Mouse (Mus musculus): Measurements from ENCODE around the gene Camk2n1.

Gene Camk2n1

DNA sequence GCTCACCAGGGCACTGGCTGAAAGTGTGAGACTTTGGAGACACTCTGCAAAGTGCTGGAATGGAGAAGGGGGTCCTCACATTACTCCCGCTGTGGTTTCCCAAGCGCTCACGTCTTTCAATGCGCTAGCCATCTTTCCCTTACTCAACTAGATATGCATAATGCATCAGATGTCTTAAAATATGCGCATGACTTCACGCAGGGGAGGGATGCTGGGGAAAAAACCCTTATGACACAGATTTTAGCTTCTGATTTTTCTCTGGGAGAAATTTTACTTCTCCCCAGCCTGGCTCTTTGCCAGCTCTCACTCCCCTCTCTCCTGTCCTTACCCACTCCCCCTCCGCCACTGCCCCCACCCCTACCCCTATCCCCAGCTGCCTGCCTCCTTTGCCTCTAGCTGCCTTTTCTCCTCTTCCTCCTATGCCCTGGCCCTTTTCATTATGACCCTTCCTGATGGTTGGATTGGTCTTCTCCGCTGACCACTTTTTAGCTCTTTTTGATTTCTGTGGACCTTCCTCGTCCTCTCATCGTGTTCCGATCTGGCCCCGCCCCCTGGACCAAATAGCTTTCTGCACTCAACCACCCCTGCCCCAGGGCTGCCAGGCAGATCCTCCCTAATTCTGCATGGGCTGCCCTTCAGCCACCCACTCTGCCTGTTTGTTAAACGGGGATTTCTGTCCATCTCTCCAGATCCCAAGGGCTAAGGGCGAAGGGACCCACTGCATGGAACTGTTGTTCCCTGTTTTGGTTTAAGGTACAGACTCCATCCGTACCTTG, 6.1 kb upstream of the Camk2n1 start:
- peak in 1 of 2 experiments; percentile 57 for DNase-seq (ENCODE audit: low spot score in 2 of 2)

DNA sequence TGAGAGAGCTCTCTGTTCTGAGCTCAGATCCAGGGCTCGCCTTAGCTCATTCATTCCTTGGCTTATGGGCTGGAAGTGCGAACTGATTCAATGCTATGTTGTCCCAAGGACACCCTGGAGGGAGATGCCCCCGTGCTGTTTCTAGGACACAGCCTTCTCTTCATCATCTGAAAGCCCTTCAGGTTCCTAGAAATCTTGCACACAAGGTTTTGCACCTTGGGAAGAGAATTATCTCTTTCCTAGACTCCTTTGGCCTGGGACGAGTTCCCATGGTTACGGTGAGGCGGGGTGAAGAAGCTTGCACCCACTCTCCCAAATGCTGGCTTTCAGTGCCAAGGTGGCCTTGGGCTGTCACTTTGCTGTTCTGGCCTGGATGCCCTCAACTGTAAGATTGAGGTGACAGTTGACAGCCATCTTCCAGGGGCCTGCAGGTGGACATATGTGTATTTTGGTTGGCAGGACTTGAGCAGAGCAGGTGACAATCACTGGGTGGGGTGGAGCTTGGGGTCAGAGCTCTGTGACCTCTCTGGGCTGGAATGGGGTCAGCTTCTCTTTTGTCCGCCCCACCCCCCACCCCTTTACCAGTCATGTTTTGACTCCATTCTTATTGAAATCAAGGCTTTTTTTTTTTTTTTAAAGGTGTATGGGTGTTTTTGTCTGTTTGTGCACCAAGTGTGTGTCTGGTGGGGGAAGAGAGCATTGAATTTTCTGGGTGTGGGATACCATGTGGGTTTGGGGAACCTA, 5.1 kb upstream of the Camk2n1 start:
- DNase-seq (ENCODE audit: low spot score in 2 of 2): no peak

DNA sequence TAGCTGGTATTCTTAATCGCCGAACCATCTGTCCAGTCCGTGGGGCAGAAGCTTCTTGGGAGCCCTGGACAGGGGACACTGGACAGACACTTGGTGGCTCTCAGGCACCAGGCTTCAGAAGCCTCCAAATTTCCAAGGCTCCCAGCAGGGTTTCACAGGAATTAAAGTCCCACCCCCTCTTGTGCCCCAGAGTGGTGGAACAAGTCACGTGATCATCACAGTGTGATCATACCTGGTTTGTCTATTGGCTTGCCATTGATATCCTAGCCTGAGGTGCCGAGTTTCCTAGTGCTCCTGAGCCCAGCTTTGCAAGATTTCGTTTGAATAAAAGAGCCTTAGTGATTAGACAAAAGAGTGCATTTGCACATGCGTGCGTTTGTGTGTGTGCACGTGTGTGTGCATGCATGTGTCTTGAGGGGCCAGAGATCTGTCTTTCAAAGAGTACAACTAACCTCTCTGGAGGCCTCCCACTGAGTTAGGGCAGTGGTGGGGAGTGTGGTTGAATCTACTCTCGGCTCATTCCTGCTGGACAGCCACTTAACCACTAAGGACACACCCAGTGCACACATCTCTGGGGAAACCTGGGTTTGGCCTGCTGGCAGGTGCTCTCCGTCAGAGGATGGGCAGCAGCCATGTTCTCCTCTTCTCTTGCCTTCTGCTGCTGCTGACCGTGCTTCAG, 4.3 kb upstream of the Camk2n1 start:
- no peak for DNase-seq (ENCODE audit: low spot score in 2 of 2)

DNA sequence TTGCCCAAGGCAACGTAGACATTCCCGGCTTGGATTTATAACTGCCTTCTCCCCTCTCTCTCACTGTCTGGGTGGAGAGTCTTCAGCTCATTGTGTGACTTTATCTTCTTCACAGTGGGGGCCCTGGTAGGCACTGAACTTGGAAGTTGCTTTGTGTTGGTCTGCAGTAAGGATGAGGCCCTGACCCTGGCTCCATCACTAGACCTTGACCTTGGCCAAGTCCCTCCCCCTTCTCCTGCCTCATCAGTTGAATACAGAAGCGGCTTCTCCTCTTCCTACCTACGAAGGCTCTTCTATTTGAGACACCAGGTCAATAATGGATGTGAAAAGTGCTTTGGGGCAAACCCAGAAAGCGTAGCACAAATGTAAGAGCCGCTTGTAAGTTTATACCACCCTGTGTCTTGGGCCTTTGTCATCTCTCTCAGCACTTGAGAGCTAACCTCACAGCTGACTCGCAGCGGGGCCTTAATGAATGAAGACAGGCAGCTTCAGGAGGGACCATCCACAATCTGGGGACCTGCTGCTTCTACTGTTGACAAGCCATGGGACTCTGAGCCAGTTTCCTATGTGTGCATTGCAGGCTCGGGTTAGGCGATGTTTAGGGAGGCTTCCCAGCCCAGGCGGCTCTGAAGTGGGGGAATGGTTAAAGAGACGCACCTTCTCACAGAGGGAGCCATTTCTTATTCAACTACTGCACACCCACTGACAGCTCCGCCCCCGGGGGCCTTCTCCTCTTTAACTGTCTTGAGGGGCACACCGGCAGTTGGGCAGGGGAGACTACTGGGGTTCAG, 1.6 kb upstream of the Camk2n1 start:
- no peak for DNase-seq (ENCODE audit: low spot score in 2 of 2)

DNA sequence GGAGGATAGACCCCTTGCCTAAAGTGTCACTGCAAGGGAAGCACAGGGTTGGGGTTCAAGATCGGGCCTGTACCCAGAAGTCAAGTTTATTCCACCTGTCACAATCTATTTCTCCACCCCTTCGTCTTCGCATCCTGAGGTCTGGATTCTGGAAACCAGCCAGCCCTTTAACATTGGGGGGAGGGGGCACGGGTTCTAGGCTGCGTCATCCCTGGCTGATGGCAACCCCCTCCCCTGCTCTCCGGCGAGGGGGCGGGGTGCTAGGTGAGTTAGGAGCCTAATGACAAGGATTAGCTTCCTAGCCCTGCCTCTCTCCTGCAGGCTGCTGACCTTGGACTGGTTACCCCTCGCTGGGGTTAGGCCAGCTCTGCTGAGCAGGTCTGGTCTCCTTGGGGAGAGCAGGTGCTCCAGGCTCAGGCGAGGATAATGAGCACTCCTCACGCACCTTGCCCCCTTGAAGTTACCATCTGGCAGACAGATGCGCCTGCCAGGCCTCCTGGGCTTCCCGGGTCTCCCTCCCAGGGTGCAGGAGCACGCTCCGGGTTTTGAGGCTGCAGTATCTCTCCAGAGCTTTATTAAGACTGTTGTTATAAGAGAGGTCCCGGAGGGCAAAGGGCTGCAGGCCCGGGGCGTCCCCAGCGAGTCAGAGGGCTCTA, 889 bp upstream of the Camk2n1 start:
- peak in 1 of 2 experiments; percentile 20 for DNase-seq (ENCODE audit: low spot score in 2 of 2)

DNA sequence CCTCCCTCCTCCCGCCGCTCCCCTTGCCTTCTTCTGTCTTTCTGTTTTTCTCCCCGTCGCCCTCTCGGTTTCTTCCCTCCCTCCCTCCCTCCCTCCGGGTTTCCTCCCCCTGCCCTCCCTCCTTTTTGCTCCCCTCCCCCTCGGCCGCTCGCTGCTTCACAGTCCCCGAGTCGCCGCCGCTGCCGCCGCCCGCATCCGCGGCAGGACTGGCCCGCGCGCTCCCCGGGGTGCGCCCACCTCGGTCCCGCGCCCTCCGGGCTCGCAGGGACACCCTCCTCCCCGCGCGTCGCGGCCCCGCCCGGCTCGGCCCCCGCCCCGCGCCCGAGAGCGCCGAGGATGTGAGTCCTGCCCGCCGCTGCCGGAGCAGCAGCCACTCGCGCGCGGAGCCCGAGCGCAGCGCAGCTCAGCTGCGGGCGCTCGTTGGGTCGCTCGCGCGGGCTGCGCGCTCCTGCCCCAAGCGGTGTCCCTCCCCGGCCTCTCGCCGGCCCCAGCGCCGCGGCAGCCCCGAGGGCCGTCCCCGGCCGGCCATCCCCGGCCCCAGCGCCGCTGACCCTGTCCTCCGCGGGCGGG, 542 bp downstream of the Camk2n1 start:
- DNase-seq (ENCODE audit: low spot score in 2 of 2): peak; percentile 72 to 78

DNA sequence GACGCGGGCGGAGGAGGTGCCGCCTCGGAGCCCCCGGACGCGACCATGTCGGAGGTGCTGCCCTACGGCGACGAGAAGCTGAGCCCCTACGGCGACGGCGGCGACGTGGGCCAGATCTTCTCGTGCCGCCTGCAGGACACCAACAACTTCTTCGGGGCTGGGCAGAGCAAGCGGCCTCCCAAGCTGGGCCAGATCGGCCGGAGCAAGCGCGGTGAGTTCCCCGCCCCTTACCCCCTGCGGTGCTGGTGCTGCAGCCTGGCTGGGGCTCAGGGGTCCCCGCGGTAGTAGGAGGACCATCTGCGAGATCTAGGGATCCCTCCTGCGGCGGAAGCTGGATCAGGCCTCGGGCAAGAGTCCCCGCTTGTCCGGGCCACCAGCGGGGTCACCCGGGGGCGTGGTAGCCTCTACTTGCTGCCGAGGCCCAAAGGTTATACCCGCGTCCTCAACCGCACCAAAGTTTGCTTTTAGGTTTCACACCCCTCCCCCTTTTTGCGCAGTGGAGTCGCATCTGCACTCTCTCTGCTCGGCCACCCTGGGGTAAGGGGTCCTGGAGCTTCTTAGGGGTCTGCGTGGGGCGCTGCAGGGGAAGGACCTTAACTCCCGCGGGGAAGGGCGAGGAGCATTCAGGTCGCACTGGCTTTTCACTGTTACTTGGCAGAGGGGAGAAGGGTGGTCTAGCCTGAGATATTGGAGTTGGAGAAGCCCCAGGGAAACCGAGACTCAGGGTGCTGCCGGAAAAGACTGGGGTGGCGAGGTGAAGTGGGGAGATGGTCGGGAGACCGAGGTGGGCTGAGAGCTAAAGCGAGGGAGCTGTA, 1.2 kb downstream of the Camk2n1 start:
- peak in 1 of 2 experiments; percentile 39 for DNase-seq (ENCODE audit: low spot score in 2 of 2)

DNA sequence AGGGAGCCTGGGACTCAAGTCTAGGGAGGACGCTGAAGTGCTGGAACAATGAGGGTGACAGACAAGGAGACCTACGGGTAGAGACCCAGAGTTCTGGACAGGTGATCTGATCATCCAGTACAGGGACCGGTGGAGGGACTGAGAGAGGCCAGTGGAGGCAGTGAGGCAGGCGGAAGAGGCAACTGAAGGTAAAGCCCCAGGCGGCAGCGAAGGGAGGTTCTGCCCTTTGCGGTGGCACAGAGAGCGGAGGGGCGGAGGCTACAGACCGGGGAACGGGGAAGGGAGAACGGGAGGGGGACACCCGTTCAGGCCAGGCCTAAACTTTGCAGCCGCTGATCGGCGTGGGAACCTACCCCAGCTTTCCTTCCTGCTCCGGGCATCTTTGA, 1.8 kb downstream of the Camk2n1 start:
- DNase-seq (ENCODE audit: low spot score in 2 of 2): no peak

DNA sequence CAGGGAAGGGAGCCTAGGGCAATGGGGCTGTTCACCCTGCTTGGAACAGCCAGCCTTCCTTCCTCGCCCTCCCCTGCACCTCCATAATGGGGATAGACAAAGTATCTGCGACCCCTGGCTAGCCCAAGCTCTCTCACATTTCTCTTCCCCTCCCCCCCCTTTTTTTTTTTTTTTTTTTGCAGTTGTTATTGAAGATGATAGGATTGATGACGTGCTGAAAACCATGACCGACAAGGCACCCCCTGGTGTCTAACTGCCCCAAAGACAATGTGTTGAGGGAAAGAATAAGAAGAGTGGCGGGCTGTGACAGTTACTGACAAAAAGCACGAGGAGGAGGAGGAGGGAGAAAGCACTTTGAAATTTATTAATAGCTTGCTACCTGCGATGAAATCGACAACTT, 2.4 kb downstream of the Camk2n1 start:
- no peak for DNase-seq (ENCODE audit: low spot score in 2 of 2)

DNA sequence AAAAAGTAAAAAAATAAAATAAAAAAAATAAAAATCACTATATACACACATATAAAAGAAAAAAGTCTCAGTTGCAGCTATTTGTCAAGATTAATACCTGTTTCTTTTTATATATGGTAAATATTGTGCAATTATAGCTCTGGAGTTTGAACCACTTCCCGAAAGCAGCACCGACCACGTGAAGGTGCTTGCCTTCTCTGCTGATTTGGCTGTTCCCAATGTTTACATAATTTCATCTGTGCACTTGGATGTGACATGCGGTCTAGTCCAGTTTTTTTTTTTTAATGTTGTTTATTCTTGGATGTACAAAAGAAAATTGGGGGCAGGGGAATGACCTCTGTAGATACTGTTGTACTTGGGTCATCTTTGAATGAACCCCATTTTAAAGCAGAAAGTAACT, 3.0 kb downstream of the Camk2n1 start:
- DNase-seq (ENCODE audit: low spot score in 2 of 2): no peak

DNA sequence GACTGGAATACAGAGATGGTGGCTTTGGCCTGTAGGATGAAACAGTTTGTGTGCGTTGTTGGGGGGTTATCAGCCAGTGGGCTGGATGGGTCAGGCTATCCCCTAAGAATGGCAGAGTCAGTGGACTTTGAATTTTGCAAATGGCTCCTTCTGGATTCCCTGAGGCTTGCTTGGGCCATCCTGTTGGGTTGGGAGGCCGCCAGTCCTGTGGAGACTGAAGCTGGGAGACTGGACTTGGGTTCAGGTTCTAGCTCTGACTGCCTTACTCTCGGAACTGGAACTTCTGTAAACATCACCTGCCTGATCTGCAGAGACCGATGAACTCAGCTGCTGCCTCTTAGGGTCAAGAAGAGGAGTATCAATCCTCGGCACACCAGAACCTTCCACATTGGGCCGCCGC, 4.1 kb downstream of the Camk2n1 start:
- peak in 1 of 2 experiments; percentile 26 for DNase-seq (ENCODE audit: low spot score in 2 of 2)

DNA sequence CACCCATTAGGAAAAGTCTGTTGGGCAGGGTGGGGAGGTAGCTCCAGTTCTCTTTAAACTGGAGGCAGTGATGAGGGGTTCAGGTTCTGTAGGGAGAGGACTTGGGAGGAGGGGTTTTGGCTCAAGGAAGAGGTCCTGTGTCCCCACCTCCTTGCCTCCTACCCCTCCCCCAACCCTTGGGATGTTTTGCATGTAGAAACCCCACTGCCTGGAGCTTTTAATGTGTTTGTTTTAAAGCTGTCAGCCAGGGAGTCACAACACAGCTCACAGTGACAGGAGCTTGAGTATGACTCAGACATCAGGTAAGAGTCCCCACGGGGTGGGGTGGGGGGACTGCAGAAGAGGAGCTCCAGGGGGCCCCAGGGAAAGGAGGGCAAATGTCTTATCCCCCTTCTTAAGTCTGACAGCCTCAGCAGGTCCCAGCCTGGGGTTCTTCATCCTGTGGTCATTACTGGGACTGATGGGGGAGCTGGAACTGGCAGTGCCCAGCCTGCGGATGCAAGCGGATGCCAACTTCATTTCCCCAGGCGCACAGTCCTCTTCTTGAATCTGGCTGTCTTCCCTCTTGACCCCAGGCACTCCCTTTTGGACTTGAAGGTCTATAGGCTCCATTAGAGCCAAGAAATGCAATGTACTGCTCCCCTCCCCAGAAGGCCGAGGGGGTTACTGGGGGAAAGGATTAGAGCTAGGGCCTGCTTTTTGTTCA, 4.8 kb downstream of the Camk2n1 start:
- DNase-seq (ENCODE audit: low spot score in 2 of 2): peak in 1 of 2 experiments; percentile 37

DNA sequence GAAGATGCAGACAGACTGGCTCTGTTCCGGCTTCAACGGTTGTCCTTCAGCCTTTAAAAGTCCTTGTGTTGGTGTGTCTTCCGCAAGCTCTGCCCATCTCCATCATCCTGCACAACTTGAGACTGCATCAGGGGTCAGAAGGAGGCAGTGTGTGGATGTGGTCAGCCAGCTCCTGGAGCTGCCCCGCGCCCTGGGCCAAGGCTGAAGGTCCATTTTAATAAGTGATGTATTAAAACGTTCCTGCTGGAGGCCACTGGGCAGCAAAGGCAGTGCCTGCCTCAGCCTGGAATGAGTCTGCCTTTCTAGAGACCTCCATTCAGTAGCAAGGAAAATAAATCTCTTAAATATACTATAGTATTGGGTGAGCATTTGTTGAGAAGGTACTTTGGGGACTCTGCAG, 5.7 kb downstream of the Camk2n1 start:
- no peak for DNase-seq (ENCODE audit: low spot score in 2 of 2)

DNA sequence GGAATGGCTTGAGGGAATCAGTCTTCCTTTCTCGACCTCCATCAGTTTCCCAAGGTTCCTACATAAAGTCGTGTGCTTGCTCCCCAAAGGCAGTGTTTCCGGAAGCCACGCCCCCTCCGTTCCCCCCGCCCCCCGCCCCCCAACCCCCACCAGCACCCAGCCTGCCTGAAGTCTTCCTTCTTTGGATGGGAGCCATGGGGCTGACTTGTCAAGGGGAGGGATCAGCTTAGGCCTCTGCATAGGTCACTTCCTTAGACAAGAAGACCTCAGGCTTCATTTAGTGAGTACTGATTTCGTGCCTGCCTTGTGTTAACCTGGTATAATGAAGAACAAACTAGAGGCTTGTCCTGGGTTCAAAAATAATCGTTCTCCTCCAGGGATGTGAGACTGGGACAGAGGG, 6.8 kb downstream of the Camk2n1 start:
- DNase-seq (ENCODE audit: low spot score in 2 of 2): no peak

DNA sequence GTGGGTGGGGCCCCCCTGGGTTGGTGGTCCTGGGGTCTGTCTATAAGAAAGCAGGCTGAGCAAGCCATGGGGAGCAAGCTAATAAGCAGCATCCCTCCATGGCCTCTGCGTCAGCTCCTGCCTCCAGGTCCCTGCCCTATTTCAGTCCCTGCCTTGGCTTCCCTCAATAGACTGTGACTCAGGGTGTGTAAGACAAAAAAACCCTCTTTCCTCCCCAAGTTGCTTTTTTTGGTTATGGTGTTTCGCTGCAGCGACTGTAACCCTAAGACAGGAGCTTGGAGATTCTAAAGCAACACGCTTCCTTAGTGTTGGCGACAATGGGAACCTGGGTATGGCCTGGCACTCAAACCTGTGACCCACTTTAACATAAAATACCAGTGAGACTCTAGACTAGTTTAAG, 7.4 kb downstream of the Camk2n1 start:
- DNase-seq (ENCODE audit: low spot score in 2 of 2): peak in 1 of 2 experiments; percentile 45

DNA sequence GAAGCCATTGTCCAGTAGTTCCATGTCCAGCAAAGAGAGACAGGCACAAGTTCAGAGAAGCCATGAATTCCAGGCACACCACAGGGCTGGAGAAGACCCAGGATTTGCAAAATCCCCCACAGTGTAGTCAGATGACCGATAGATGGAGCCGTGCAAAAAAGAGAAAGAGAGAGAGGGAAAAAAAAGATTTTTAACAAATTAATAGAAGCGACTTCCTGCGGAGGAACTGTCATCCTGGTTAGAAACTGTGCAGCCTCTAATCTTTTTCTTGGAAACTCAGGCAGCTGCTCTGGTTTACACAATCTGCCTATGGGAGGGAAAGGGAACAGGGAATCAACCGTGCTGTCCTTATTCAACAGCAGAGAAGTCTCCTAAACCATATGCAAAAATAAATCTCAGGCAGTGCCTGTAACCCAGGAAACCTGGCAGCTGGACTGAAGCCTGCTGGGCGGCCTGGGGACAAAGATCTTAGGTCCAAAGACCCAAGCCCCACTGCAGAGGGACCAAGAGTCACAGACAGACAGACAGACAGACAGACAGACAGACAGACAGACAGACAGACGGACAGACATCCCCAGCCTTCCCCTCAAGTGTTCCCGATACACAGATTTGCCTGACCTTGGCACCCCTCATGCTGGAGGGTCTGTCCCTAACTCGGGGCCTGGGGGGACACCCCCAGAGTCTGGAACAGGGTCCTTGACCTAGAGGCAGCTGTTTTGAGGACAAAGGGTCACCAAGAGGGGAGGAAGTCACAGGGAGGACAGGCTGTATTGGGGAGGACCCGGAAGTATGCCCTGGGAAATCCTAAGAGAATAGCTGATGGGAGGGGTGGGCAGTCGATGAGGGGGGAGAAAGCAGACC, 9.1 kb downstream of the Camk2n1 start:
- DNase-seq (ENCODE audit: low spot score in 2 of 2): peak; percentile 67 to 69

DNA sequence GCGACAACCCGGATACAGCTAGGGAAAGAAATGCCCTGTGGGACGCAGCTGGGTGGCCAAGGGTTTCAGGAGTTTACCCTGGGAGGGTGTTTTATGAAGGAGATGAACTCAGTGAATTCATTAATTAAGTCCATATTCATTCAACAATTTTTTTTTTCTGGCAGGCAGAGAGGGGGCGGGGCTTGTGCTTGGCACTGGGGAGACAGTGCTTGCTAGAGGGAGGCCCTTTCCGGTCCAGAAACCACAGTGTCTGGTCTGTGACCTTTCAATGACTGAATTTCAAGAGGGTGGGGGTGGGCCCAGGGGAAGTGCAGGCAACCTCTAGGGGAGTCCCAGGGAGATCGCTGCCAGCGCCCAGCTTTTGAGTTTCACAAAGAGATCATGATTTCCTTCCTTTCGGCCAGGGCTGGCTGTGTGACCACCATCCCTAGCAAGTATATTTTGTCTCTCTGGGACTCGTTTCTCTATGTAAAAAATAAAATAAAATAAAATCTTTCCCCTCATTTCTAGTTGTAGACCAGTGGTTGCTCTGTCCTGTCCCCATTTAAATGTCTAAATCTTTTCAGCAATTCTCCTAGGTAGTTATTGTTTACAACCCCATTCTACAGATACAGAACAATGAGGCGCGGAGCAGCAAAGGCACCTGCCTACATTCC, 9.8 kb downstream of the Camk2n1 start:
- peak; percentile 70 to 79 for DNase-seq (ENCODE audit: low spot score in 2 of 2)
